Mouse (Mus musculus) heart, postnatal 0 days (tissue): ENCODE data around the gene Hoxd8. TPM values are rescaled to one million over a fixed set of nuclear protein-coding genes. Genes with fewer than 3 reads are reported as not detected.

Experiments
- ATAC-seq: fragments of 200-750 bp; cut with Nextera tagmentation; 2 replicates; pipeline ENCODE4 v1.8.0; 2017; ENCODE audit warnings: low read depth, moderate number of reproducible peaks, moderate library complexity; ENCODE audit not compliant: insufficient read depth
- DNase-seq: peaks from one replicate; pipeline ENCODE4 v3.0.0-alpha.2; 2016; ENCODE audit warnings: low spot score
- H3K27ac ChIP-seq: fragments of 300-500 bp; sonication (generic); 2 replicates; pipeline ENCODE4 v1.5.1; 2014; ENCODE audit warnings: low read depth, mild to moderate bottlenecking
- H3K27me3 ChIP-seq: fragments of 300-500 bp; sonication (generic); 2 replicates; pipeline ENCODE4 v1.6.1; 2014; ENCODE audit warnings: low read length, mixed read lengths; ENCODE audit not compliant: control insufficient read depth, insufficient read depth
- H3K36me3 ChIP-seq: fragments of 300-500 bp; sonication (generic); replicated peaks from 2 replicates; pipeline ENCODE4 v1.6.1; 2014; ENCODE audit warnings: low read length, mixed read lengths; ENCODE audit not compliant: control insufficient read depth, insufficient read depth
- H3K4me1 ChIP-seq: fragments of 300-500 bp; sonication (generic); 2 replicates; pipeline ENCODE4 v1.6.1; 2014; ENCODE audit warnings: antibody characterized with exemption; ENCODE audit not compliant: control insufficient read depth, insufficient read depth
- H3K4me2 ChIP-seq: fragments of 300-500 bp; sonication (generic); 2 replicates; pipeline ENCODE4 v1.6.1; 2014; ENCODE audit warnings: low read depth, mild to moderate bottlenecking, low read length, moderate library complexity
- H3K4me3 ChIP-seq: fragments of 300-500 bp; sonication (generic); 2 replicates; pipeline ENCODE4 v1.5.1; 2014; ENCODE audit warnings: low read depth, low read length
- H3K9ac ChIP-seq: fragments of 300-500 bp; sonication (generic); replicated peaks from 2 replicates; pipeline ENCODE4 v1.6.1; 2014; ENCODE audit warnings: low read depth, low read length, mixed read lengths
- H3K9me3 ChIP-seq: fragments of 300-500 bp; sonication (generic); replicated peaks from 2 replicates; pipeline ENCODE4 v1.6.1; 2016; ENCODE audit warnings: low read length; ENCODE audit not compliant: control insufficient read depth
- CTCF ChIP-seq: IDR thresholded peaks from 2 replicates; pipeline ENCODE4 v1.5.1; 2016; ENCODE audit warnings: antibody characterized with exemption, control low read depth, low read depth
- EP300 ChIP-seq: IDR thresholded peaks from 2 replicates; pipeline ENCODE4 v1.6.1; 2016; ENCODE audit warnings: antibody characterized with exemption, low read depth
- WGBS: fragments of 180-500 bp; shearing (Covaris S2); extraction: QIAGEN DNeasy Blood & Tissue Kit; methylation state at CpG from one replicate; pipeline ENCODE4 v1.1.7; 2014; 5-methylcytosine and 5-hydroxymethylcytosine counted together
- polyA plus RNA-seq: library from polyadenylated mRNA; unstranded; fragments of >200 nt; fragmentation: Nextera tagmentation; extraction: Ambion mirVana; gene quantifications from 2 replicates; pipeline ENCODE4 v1.2.1, GENCODE M21; 2015
- total RNA-seq: library from RNA; depleted of rRNA; stranded (reverse); fragments of >200 nt; gene quantifications from 2 replicates; pipeline ENCODE4 v1.2.3, GENCODE M21; 2014; ENCODE audit warnings: low replicate concordance

The Hoxd8 gene
- total and polyA plus RNA-seq, 2 experiments from 2014 or later: 0.23 to 1.5 TPM

- Histone ChIP-seq H3K36me3 (no peaks in the 10 kb centered on the region), H3K9ac (no peak within 1 kb of the TSS), H3K27ac (no peak within 1 kb of the TSS), H3K4me3 (peak within 1 kb of the TSS; percentile 37), H3K4me1 (no peaks in the 10 kb centered on the region), H3K9me3 (no peaks in the 10 kb centered on the region), H3K27me3 (peaks cover 99% of the 10 kb centered on the region), H3K4me2 (peak within 1 kb of the TSS; percentile 55)
- DNase-seq (no peak), ATAC-seq (peak; percentile 55)
- under 1% methylated on average over 43 of the region's 43 CpGs for WGBS
- no peak for TF ChIP-seq CTCF
- TF ChIP-seq EP300: no peak
Measured at GRCm38 (mm10) chr2:74697567-74698121, 6.8 kb upstream of the Hoxd8 start, which contains the start of gene Hoxd9. Hoxd9 (plus strand) TSS chr2:74697727.

- no peak overlapping the region for H3K9ac ChIP-seq
- ATAC-seq (peak; percentile 24; the same call in 1 of the 2 replicates), DNase-seq (no peak)
- no peaks in the 10 kb centered on the region for H3K36me3 ChIP-seq
- TF ChIP-seq CTCF (no peak), EP300 (no peak)
- peak overlapping the region; percentile 37 for H3K4me3 ChIP-seq
- H3K9me3 ChIP-seq: no peaks in the 10 kb centered on the region
- H3K4me2 ChIP-seq: peak overlapping the region; percentile 55
- H3K27me3 ChIP-seq: peaks cover 99% of the 10 kb centered on the region
- no peaks in the 10 kb centered on the region for H3K4me1 ChIP-seq
- H3K27ac ChIP-seq: no peak overlapping the region
- WGBS: under 1% methylated on average over 77 of the region's 86 CpGs
Measured at GRCm38 (mm10) chr2:74698201-74699052, 6.0 kb upstream of the Hoxd8 start.

- no peak for ATAC-seq
- TF ChIP-seq CTCF (no peak), EP300 (no peak)
- H3K27ac ChIP-seq: no peak overlapping the region
- H3K36me3 ChIP-seq: no peaks in the 10 kb centered on the region
- 2% methylated on average over 17 of the region's 17 CpGs for WGBS
- no peak overlapping the region for H3K4me2 ChIP-seq
- H3K9me3 ChIP-seq: no peaks in the 10 kb centered on the region
- peak overlapping the region; percentile 37; the same call in 1 of the 2 replicates for H3K4me3 ChIP-seq
- peaks cover 99% of the 10 kb centered on the region for H3K27me3 ChIP-seq
- H3K9ac ChIP-seq: no peak overlapping the region
- no peaks in the 10 kb centered on the region for H3K4me1 ChIP-seq
- DNase-seq: no peak
Measured at GRCm38 (mm10) chr2:74699053-74699430, 5.4 kb upstream of the Hoxd8 start.

- no peak for DNase-seq
- no peak for TF ChIP-seq CTCF
- TF ChIP-seq EP300: no peak
- H3K9ac ChIP-seq: no peak overlapping the region
- ATAC-seq: no peak
- H3K27me3 ChIP-seq: peaks cover 99% of the 10 kb centered on the region
- H3K4me3 ChIP-seq: no peak overlapping the region
- H3K4me2 ChIP-seq: no peak overlapping the region
- H3K27ac ChIP-seq: no peak overlapping the region
- H3K9me3 ChIP-seq: no peaks in the 10 kb centered on the region
- H3K36me3 ChIP-seq: no peaks in the 10 kb centered on the region
- WGBS: 5% methylated on average over 23 of the region's 23 CpGs
- no peaks in the 10 kb centered on the region for H3K4me1 ChIP-seq
Measured at GRCm38 (mm10) chr2:74699664-74700545, 4.5 kb upstream of the Hoxd8 start.

- TF ChIP-seq EP300 (no peak), CTCF (no peak)
- no peaks in the 10 kb centered on the region for H3K4me1 ChIP-seq
- H3K4me3 ChIP-seq: no peak overlapping the region
- H3K9ac ChIP-seq: no peak overlapping the region
- 7% methylated on average over 22 of the region's 22 CpGs for WGBS
- DNase-seq: no peak
- no peak overlapping the region for H3K4me2 ChIP-seq
- no peak for ATAC-seq
- peaks cover 99% of the 10 kb centered on the region for H3K27me3 ChIP-seq
- no peak overlapping the region for H3K27ac ChIP-seq
- no peaks in the 10 kb centered on the region for H3K9me3 ChIP-seq
- no peaks in the 10 kb centered on the region for H3K36me3 ChIP-seq
Measured at GRCm38 (mm10) chr2:74700546-74701112, 3.8 kb upstream of the Hoxd8 start.
